Mouse (Mus musculus) gastrocnemius, adult 2 months (tissue): ENCODE results near the gene Txnrd3. TPM values are rescaled to one million over a fixed set of nuclear protein-coding genes. Genes with fewer than 3 reads are reported as not detected.

Experiments
- DNase-seq: peaks from one replicate; pipeline ENCODE4 v3.0.0; 2022
- H3K27ac ChIP-seq: fragments of 200-600 bp; 2 replicates; pipeline ENCODE4 v1.8.1; 2022; ENCODE audit warnings: mild to moderate bottlenecking
- H3K4me3 ChIP-seq: fragments of 200-600 bp; 2 replicates; pipeline ENCODE4 v1.8.1; 2022; ENCODE audit warnings: mild to moderate bottlenecking, moderate library complexity
- CTCF ChIP-seq: fragments of 200-600 bp; IDR thresholded peaks from 2 replicates; pipeline ENCODE4 v1.8.1; 2022; ENCODE audit warnings: antibody characterized with exemption, mild to moderate bottlenecking, moderate library complexity
- intact Hi-C: fragments of 180-260 bp; cut with DNase I; formaldehyde crosslinking; loops from one replicate; pipeline ENCODE4 v1.15.1; 2025
- total RNA-seq, 2 experiments: library from RNA; stranded (reverse); gene quantifications; 2 replicates each; pipeline ENCODE4 v1.2.3; 2021

The Txnrd3 gene
- total RNA-seq, 2 experiments from 2014 or later: 3.4 to 4.4 TPM

DNA sequence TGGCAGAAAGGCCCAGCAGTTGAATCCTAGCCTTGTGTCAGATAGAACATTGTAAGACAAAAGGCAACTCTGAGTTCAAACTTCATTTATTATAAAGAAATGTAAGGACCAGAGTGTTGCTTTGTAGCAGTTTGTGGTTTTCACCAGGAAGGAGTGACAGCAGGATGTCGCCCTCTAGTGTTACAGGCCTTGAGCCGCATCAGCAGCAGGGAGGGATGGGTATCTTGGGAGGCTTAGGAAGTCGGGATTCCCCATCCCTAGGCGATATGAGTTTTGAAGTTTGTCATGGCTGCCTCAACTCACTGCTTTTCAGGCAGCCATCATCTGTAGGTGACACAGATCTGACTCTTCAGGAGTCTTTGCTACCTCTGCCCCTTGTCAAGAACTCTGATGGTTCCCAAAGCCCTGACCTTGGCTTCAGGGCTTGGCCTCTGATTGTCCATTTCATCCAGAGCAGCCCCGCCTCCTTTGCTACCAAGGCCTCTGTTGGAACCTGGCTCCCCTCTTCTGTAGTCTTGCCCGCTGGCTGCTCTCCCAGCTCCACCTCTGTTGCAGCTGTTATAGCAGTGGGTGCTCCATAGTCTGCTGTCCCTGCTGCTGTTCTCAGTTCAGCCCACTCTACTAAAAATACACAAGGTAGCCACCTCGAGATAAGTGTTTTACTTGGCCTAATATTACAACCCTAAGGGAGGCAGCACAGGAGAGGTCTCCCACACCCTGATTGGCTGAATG, 16.1 kb downstream of the Txnrd3 start:
- DNase-seq: peak; percentile 42
- Histone ChIP-seq H3K27ac (no peak overlapping the region), H3K4me3 (no peak overlapping the region)
- TF ChIP-seq CTCF: peak; percentile 77
- intact Hi-C loops: no loop called here

DNA sequence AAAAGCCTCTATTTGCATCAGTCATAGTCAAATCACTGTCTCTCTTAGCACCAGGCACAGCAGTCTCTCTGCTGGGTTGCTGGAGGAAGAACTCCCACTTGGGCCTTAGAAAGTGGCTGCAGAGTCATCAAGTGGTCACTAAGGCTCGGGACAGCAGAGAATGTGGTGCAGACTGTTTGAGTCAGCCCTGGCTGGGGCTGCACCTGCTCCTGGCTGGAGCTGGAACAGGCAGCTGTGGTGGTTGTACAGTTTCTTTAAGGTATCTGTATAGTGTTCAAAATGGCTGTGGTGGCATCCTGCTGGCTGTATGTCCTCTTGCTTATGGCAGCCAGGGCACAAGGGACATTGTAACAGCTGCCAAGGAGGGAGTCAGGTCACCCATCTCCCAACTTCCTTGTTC, 16.7 kb downstream of the Txnrd3 start:
- Histone ChIP-seq H3K27ac (no peak overlapping the region), H3K4me3 (no peak overlapping the region)
- TF ChIP-seq CTCF: no peak
- intact Hi-C loops: no loop called here
- DNase-seq: no peak

DNA sequence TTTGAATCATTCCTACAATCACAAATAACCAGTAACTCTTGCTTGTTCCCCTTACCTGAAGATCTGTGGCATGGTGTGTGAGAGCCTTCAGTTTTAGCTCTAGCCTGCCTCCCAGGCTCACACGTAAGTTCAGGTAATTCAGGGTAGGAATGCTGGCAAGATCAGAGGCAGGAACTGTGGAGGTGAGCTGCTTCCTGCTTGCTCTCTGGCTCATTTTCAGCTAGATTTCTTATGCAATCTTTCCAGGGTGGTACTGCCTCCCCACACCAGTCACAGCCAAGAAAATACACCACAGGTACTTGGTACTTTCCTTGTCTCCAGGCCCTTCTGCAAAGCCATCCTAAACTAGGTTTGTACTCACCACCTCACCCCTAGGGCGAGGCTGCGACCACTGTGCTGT, 18.7 kb downstream of the Txnrd3 start:
- intact Hi-C loops: no loop called here
- Histone ChIP-seq H3K27ac (no peak overlapping the region), H3K4me3 (no peak overlapping the region)
- TF ChIP-seq CTCF: no peak
- DNase-seq: no peak

DNA sequence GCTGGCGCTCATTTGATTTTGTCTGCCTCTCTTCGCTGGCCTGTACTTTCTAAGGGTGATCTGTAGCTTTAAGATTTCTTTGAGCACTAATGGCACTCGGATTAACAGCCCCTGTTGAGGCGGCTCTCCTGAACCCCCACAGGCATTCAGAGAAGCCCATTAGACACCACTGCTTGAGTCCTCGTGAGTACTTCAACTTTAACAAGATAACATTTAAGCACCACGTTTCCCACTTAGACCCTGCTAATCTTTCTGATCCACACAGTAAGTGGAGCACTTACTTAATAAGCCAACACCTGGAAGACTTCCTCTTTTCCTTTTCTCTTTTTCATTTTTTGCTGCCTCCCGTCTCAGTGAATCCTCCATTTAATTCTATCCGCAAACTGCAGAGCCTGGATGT, 21.4 kb downstream of the Txnrd3 start:
- TF ChIP-seq CTCF: no peak
- intact Hi-C loops: no loop called here

DNA sequence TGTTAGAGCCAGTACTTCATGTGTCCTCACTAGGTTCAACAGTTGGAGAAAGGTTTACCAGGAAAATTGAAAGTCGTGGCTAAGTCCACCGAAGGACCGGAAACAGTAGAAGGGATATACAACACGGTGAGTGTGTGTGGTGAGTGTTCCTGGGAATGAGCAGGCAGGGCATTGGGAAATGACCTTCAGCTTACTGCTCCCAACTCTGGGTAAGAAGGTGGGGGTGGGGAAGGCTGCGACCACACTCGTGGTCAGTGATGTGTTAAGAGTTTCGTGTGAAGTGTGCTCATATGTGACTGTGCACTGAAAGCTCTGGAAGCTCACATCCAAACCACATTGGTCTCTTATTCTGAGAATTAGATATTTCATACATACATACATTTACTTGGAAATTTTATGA, 21.9 kb downstream of the Txnrd3 start:
- no peak overlapping the region for H3K27ac ChIP-seq
- no peak for TF ChIP-seq CTCF
- intact Hi-C loops: no loop called here
- no peak for DNase-seq
- no peak overlapping the region for H3K4me3 ChIP-seq

More for the DNA sequence above, 21.4 kb downstream of the Txnrd3 start:
- no peak for DNase-seq
- Histone ChIP-seq H3K4me3 (no peak overlapping the region), H3K27ac (no peak overlapping the region)

DNA sequence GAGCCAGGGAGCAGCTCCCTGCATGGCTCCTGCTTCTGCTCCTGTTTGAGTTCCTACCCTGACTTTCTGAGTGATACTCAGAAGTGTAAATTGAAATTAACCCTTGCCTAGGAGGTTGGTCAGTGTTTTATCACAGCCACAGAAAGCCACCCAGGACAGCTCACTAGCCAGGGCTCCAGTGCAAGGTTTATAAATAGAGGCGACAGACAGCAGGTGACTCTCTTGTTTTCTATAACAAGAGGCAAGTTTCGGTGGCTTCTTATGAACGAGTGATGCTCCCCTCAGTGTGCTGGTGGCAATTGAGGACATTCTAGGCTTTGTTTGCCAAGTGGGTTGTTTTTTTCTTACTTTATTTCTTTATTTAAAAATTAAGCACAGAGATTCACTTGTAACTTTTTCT, 23.2 kb downstream of the Txnrd3 start:
- intact Hi-C loops: no loop called here
- DNase-seq: no peak
- no peak overlapping the region for H3K4me3 ChIP-seq
- TF ChIP-seq CTCF: no peak
- no peak overlapping the region for H3K27ac ChIP-seq

DNA sequence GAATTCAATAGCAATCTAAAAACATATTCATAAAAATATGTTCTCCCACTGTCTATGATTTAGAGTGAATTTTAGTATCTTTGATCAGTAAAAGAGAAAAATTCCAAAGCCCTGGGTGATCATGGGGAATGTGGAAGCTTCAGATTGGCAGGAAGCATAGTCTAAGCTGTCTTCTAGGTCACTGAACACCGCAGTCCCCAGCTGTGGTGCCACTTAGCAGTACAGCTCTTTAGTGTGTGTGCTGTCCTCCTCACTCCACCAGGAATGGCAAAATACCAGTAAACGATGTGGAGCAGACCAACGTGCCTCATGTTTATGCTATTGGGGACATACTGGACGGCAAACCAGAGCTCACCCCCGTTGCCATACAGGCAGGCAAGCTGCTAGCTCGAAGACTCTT, 25.8 kb downstream of the Txnrd3 start:
- Histone ChIP-seq H3K27ac (no peak overlapping the region), H3K4me3 (no peak overlapping the region)
- intact Hi-C loops: no loop called here
- no peak for TF ChIP-seq CTCF
- DNase-seq: no peak

DNA sequence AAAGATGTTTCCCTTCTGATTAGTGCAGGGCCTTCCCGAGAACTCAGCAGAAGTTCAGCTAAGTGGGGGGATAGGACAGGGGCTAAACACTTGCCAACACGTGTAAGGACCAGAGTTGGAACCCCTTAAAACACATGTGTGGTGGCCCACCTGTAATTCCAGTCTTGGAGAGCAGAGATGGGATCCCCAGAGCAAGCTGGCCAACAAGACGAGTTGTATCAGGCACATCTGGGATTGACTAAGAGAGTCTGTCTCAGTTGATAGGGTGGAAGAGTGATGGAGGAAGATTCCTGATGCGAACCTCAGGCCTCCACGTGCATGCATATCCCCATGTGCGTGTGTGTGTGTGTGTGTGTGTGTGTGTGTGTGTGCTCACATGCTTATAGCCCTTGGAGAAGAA, 27.6 kb downstream of the Txnrd3 start:
- H3K27ac ChIP-seq: no peak overlapping the region
- intact Hi-C loops: loop anchor here (10.0 kb wide), 2 partner anchors 653 to 753 kb away; partner anchors contain the start of genes Cfap100 and Chst13
- no peak for DNase-seq
- TF ChIP-seq CTCF: no peak
- no peak overlapping the region for H3K4me3 ChIP-seq

DNA sequence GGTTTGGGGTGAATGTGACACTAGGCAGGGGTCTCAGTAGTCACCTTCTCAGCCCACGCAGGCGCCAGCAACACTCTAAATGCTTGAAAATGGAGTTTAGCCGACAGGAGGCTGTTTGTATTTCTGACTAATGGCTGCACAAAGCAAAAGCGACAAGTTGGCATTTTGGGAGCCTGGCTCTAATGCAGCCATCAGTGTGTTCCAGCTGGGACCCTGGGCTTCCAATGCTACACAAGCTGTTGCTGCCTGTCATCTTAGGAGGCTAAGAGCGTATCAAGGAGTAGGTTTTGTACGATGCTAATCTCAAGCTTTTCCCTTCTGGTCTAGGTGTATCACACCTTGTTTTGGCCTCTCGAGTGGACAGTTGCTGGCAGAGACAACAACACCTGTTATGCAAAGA, 28.9 kb downstream of the Txnrd3 start:
- intact Hi-C loops: loop anchor here (10.0 kb wide), 2 partner anchors 652 to 752 kb away; partner anchors contain the start of genes Cfap100 and Chst13
- TF ChIP-seq CTCF: no peak

DNA sequence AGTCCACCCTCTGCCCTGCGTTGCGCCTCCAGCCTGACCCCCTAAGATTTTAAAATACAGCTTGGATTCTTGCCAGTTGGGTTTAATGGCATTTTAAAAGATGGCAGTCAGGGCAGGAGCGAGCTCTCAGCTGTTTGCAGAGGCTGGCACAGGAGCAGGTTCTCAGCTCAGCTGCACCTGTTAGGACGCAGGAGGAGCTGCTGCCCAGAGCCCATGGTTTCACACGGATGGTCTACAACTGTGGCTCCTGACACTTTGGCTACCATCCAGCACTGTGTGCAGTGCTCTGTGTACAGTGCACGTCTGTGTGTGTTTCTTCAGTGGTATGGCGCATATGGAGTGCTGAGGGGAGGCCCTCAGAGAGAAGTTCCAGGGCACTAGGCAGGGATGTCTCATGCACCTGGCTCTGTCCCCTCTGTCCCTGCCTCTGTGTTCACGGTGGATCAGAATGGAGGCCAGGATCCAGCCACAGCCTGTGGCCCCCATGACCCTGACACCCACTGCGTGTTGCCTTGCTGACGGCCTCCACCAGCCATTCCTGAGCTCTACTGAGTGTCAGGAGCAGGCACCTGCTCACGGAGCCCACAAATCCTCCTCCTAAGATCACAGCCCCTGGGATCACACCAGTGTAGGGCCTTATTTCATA, 29.5 kb downstream of the Txnrd3 start:
- no peak for DNase-seq
- Histone ChIP-seq H3K27ac (no peak overlapping the region), H3K4me3 (no peak overlapping the region)
- intact Hi-C loops: loop anchor here (10.0 kb wide), 2 partner anchors 652 to 752 kb away; partner anchors contain the start of genes Cfap100 and Chst13
- no peak for TF ChIP-seq CTCF

More for the DNA sequence above, 28.9 kb downstream of the Txnrd3 start:
- Histone ChIP-seq H3K4me3 (no peak overlapping the region), H3K27ac (no peak overlapping the region)
- DNase-seq: no peak

DNA sequence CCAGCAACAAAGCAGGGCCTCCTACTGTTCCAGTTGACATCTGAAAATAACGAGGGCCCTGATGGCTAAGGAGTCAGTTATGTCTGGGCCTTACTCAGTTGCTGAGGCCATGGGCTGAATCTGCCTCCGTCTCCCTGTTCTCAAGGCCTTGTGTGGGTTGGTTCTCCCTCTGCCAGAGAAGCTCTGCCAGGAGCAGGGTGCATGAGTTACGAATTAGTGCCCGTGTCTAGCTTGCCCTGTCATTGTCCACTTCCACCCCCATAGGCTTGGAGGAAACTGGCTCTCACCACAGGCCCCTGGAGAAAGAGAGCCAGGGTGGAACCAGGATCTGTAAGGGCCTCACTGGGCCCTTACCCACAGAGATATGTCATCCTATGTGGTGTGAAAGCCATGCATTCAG, 34.7 kb downstream of the Txnrd3 start:
- no peak overlapping the region for H3K27ac ChIP-seq
- intact Hi-C loops: loop anchor here (10.0 kb wide), 2 partner anchors 646 to 746 kb away; partner anchors contain the start of genes Cfap100 and Chst13
- no peak overlapping the region for H3K4me3 ChIP-seq
- DNase-seq: no peak
- TF ChIP-seq CTCF: no peak

DNA sequence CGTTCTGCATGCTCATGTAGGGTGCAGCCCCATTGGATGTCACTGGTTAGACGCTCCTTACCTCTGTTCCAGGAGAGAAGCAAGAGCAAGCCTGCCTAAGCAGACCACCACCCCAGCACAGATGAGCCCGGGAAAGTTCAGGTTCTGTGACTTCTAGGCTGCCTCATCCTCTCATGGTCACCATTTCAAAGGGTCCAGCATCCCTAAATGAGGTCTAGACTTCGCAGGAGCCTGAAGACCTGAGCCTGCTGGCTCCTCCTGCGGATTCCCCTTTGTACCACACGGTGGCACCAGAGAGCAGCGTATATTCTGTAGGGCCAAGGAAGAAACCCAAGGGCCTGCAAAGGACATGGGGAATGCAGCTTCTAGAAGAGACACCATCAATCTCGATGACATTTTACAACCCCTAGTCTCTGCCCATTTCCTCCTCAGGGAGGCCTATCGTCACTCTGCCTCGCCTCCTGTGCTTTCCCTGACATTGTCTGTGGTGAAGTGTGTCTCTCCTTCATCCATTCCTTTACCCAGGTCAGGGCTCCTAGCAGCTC, 35.6 kb downstream of the Txnrd3 start:
- intact Hi-C loops: loop anchor here (10.0 kb wide), 2 partner anchors 645 to 745 kb away; partner anchors contain the start of genes Cfap100 and Chst13
- TF ChIP-seq CTCF: peak; percentile 98
- H3K4me3 ChIP-seq: no peak overlapping the region
- H3K27ac ChIP-seq: no peak overlapping the region
- peak; percentile 63 for DNase-seq

DNA sequence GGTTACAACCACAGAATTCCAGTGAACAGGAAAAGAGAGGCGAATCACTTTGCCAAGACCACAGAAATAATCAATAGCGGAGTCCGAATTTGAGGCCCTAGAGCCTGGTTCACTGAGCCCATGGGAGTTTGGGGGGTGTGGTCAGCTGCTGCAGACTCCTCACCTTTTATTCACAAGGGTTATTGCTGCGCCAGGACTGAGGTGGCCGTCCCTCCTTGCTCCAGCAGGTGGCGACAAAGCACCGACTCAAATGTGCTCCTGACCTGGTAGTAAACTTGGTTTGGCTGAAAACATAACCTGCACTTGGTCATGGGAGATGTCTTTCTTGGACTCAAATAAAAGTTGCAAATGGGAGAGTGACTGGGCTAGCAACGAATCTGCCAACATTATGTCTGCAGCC, 36.4 kb downstream of the Txnrd3 start:
- peak; percentile 92 for TF ChIP-seq CTCF
- intact Hi-C loops: no loop called here
- H3K27ac ChIP-seq: no peak overlapping the region
- no peak overlapping the region for H3K4me3 ChIP-seq
- peak; percentile 81 for DNase-seq
